In the genomic region with DNA sequence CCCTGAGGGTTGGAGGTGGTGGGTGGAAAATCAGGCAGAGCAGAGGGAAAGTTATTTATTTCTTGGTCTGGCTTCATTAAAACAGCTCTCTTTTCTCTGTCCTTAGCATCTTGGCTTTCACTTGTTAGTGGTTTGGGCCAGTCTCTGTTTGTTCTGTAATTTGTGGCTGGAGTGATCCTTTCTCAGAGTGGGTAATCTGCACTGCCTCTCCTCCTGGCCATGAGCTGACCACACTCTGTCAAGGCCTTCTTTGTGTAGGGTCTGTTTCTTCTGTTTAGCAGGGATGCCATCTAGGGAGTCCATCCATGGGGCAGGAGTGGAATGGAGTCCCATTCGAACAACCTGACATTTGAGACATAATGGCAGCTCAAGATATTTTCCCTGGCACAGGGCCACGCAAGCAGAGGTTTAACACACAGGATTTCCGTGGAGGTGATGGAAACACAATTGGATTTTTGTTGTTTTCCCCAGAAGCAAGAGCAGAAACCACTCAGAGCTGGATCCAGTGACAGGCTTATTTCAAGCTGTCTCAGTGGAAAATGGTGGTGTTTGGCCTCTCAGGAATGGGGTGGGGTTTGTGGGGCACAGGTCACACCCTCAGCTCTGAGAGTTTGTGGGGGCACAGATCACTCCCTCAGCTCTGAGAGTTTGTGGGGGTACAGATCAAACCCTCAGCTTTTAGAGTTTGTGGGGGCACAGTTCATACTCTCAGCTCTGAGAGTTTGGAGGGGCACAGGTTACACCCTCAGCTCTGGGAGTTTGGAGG, we compare ENCODE assay signal across 16 mouse cellular contexts.
DNase-seq lines count a peak whose midpoint lies in the region; ATAC-seq and TF ChIP-seq lines count a peak whose summit lies in the region.
"Had no signal": no experiment of that assay in that cellular context is flagged by ENCODE, and none has a peak within 500 bp of the region (broad histone marks: within the 10 kb centered on the region; RNA-seq: fewer than 3 reads in every experiment).

No protein-coding gene starts in this region.

- H3K9me3 ChIP-seq in heart, embryonic 13.5 days, result no peaks in the 10 kb centered on the region
- H3K9me3 ChIP-seq in midbrain, embryonic 11.5 days (ENCODE audit: control insufficient read depth, low read length), result no peaks in the 10 kb centered on the region
- no peaks in the 10 kb centered on the region for H3K9me3 ChIP-seq in midbrain, embryonic 10.5 days (replicated peaks)
- H3K9me3 ChIP-seq in heart, postnatal 0 days (replicated peaks; ENCODE audit: control insufficient read depth, low read length), result no peaks in the 10 kb centered on the region
- H3K9me3 ChIP-seq: forebrain, embryonic 10.5 days; hindbrain, embryonic 13.5 days; midbrain, embryonic 12.5 days; neural tube, embryonic 13.5 days had no signal

- DNase-seq in heart, postnatal 14 days, result no peak
- peak; percentile 45 for DNase-seq in midbrain, embryonic 11.5 days (ENCODE audit: low spot score, missing footprints)
- DNase-seq in midbrain, embryonic 10.5 days (ENCODE audit: low spot score), result no peak
- DNase-seq in heart, postnatal 0 days (ENCODE audit: low spot score), result no peak
- no peak for DNase-seq in urinary bladder, adult 2 months (ENCODE audit: low spot score)
- no peak for DNase-seq in adrenal gland, adult 8-10 months
- DNase-seq: cerebellum, adult 11-12 months; gastrocnemius, postnatal 25 days; right cerebral cortex, postnatal 25 days had no signal

- 50% methylated on average over 3 of the region's 3 CpGs for WGBS in heart, embryonic 13.5 days
- 77% methylated on average over 3 of the region's 3 CpGs for WGBS in midbrain, embryonic 11.5 days
- WGBS in midbrain, embryonic 10.5 days, result 84% methylated on average over 3 of the region's 3 CpGs
- WGBS in heart, postnatal 0 days, result 49% methylated on average over 3 of the region's 3 CpGs

- H3K27ac ChIP-seq in heart, embryonic 13.5 days (replicated peaks), result peak overlapping the region; percentile 58
- H3K27ac ChIP-seq in midbrain, embryonic 11.5 days (ENCODE audit: low read depth, low read length), result no peak overlapping the region
- no peak overlapping the region for H3K27ac ChIP-seq in midbrain, embryonic 10.5 days (replicated peaks)
- 0 out of 2 replicates have a peak overlapping the region, but pooled peaks have one; percentile 11 for H3K27ac ChIP-seq in heart, postnatal 0 days (ENCODE audit: low read depth)
- H3K27ac ChIP-seq: forebrain, embryonic 10.5 days; hindbrain, embryonic 13.5 days; kidney, postnatal 0 days; midbrain, embryonic 12.5 days; neural tube, embryonic 13.5 days; stomach, postnatal 0 days had no signal

- no peak overlapping the region for H3K4me3 ChIP-seq in heart, embryonic 13.5 days
- H3K4me3 ChIP-seq in midbrain, embryonic 11.5 days (ENCODE audit: low read depth, low read length), result no peak overlapping the region
- no peak overlapping the region for H3K4me3 ChIP-seq in midbrain, embryonic 10.5 days
- no peak overlapping the region for H3K4me3 ChIP-seq in heart, postnatal 0 days (ENCODE audit: low read depth, low read length)
- H3K4me3 ChIP-seq: forebrain, embryonic 10.5 days; hindbrain, embryonic 13.5 days; midbrain, embryonic 12.5 days; neural tube, embryonic 13.5 days had no signal

- H3K36me3 ChIP-seq in heart, embryonic 13.5 days, result no peaks in the 10 kb centered on the region
- no peaks in the 10 kb centered on the region for H3K36me3 ChIP-seq in midbrain, embryonic 11.5 days (ENCODE audit: control insufficient read depth, insufficient read depth, low read length)
- H3K36me3 ChIP-seq in midbrain, embryonic 10.5 days, result no peaks in the 10 kb centered on the region
- no peaks in the 10 kb centered on the region for H3K36me3 ChIP-seq in heart, postnatal 0 days (replicated peaks; ENCODE audit: control insufficient read depth, insufficient read depth, low read length)
- H3K36me3 ChIP-seq: forebrain, embryonic 10.5 days; hindbrain, embryonic 13.5 days; midbrain, embryonic 12.5 days; neural tube, embryonic 13.5 days had no signal

- no peak for TF ChIP-seq CTCF in heart, postnatal 0 days (IDR thresholded peaks at IDR 0.05; ENCODE audit: low read depth)

- H3K9ac ChIP-seq in heart, embryonic 13.5 days, result no peak overlapping the region
- H3K9ac ChIP-seq in midbrain, embryonic 11.5 days (ENCODE audit: low read length), result no peak overlapping the region
- H3K9ac ChIP-seq in heart, postnatal 0 days (replicated peaks; ENCODE audit: low read depth, low read length), result no peak overlapping the region
- H3K9ac ChIP-seq: hindbrain, embryonic 13.5 days; midbrain, embryonic 12.5 days; neural tube, embryonic 13.5 days had no signal

- H3K4me1 ChIP-seq in heart, embryonic 13.5 days, result peaks cover 19% of the 10 kb centered on the region
- H3K4me1 ChIP-seq in midbrain, embryonic 11.5 days (ENCODE audit: control insufficient read depth, insufficient read depth, low read length), result no peaks in the 10 kb centered on the region
- no peaks in the 10 kb centered on the region for H3K4me1 ChIP-seq in midbrain, embryonic 10.5 days
- H3K4me1 ChIP-seq in heart, postnatal 0 days (ENCODE audit: control insufficient read depth, insufficient read depth), result no peaks in the 10 kb centered on the region
- H3K4me1 ChIP-seq: forebrain, embryonic 10.5 days; hindbrain, embryonic 13.5 days; midbrain, embryonic 12.5 days had no signal

- no peak for ATAC-seq in heart, embryonic 13.5 days (ENCODE audit: extremely low read depth, insufficient number of reproducible peaks, low FRiP score, low TSS enrichment)
- no peak for ATAC-seq in midbrain, embryonic 11.5 days (ENCODE audit: low FRiP score)
- ATAC-seq in heart, postnatal 0 days (ENCODE audit: insufficient read depth, low read depth), result no peak

- no peaks in the 10 kb centered on the region for H3K27me3 ChIP-seq in heart, embryonic 13.5 days (replicated peaks)
- no peaks in the 10 kb centered on the region for H3K27me3 ChIP-seq in midbrain, embryonic 11.5 days (ENCODE audit: control insufficient read depth, insufficient read depth, low read length)
- no peaks in the 10 kb centered on the region for H3K27me3 ChIP-seq in midbrain, embryonic 10.5 days (ENCODE audit: low read depth, poor library complexity, severe bottlenecking)
- H3K27me3 ChIP-seq in heart, postnatal 0 days (ENCODE audit: control insufficient read depth, insufficient read depth, low read length), result no peaks in the 10 kb centered on the region
- H3K27me3 ChIP-seq: hindbrain, embryonic 13.5 days; midbrain, embryonic 12.5 days; neural tube, embryonic 13.5 days had no signal

- no peak overlapping the region for H3K4me2 ChIP-seq in heart, embryonic 13.5 days
- no peak overlapping the region for H3K4me2 ChIP-seq in midbrain, embryonic 11.5 days
- H3K4me2 ChIP-seq in heart, postnatal 0 days (ENCODE audit: low read depth, low read length), result no peak overlapping the region
- H3K4me2 ChIP-seq: hindbrain, embryonic 13.5 days; midbrain, embryonic 12.5 days; neural tube, embryonic 13.5 days had no signal

- intact Hi-C loops in heart, postnatal 14 days (cut with DNase I), result no loop called here

- TF ChIP-seq EP300 in heart, postnatal 0 days (IDR thresholded peaks at IDR 0.05; ENCODE audit: low read depth), result no peak

Comparison
In these comparisons a context has a peak if more than half of its experiments do, and no peak if none do; other contexts are left out.
1. H3K27ac ChIP-seq: peak in heart, embryonic 13.5 days (single experiment) and heart, postnatal 0 days (single experiment); none in midbrain, embryonic 11.5 days (single experiment) and midbrain, embryonic 10.5 days (single experiment).